Mouse (Mus musculus): ENCODE data around the gene Eif3k. TPM values are rescaled to one million over a fixed set of nuclear protein-coding genes. Genes with fewer than 3 reads are reported as not detected.

Gene Eif3k
- total and polyA plus RNA-seq, 3 experiments, result 199 to 377 (median 280) TPM

- Histone ChIP-seq H3K27me3 (ENCODE audit: insufficient read depth, low read length) (peaks cover 25% of the 10 kb centered on the region), H3K4me1 (ENCODE audit: insufficient read depth, low read depth, low read length) (peaks cover 7% of the 10 kb centered on the region; the same call in 1 of the 2 replicates), H3K4me3 (ENCODE audit: low read depth, low read length) (no peak overlapping the region), H3K9me3 (replicated peaks) (peaks cover 10% of the 10 kb centered on the region), H3K36me3 (replicated peaks) (no peaks in the 10 kb centered on the region)
- TF ChIP-seq GATA2 (IDR thresholded peaks at IDR 0.05; ENCODE audit: borderline replicate concordance, low read depth, low read length), result no peak
- TF ChIP-seq GATA1 (IDR thresholded peaks at IDR 0.05; ENCODE audit: borderline replicate concordance, low read length), result no peak
- TF ChIP-seq POLR2AphosphoS5 (IDR thresholded peaks at IDR 0.05; ENCODE audit: insufficient replicate concordance, low read depth, low read length), result no peak
- TF ChIP-seq TAL1 (conservative IDR thresholded peaks at IDR 0.05; ENCODE audit: low read depth, low read length), result no peak
- TF ChIP-seq CTCF (IDR thresholded peaks at IDR 0.05; ENCODE audit: low read depth, low read length), result no peak
- ATAC-seq (ENCODE audit: extremely low read depth, insufficient number of reproducible peaks, low FRiP score, poor library complexity, severe bottlenecking) (no peak), DNase-seq (ENCODE audit: low spot score) (no peak)
Observed at GRCm38 (mm10) chr7:29023514-29023913, 41.9 kb upstream of the Eif3k start.

- no peak for TF ChIP-seq GATA2 (IDR thresholded peaks at IDR 0.05; ENCODE audit: borderline replicate concordance, low read depth, low read length)
- TF ChIP-seq CTCF (IDR thresholded peaks at IDR 0.05; ENCODE audit: low read depth, low read length), result no peak
- no peak for TF ChIP-seq GATA1 (IDR thresholded peaks at IDR 0.05; ENCODE audit: borderline replicate concordance, low read length)
- TF ChIP-seq POLR2AphosphoS5 (IDR thresholded peaks at IDR 0.05; ENCODE audit: insufficient replicate concordance, low read depth, low read length), result no peak
- TF ChIP-seq TAL1 (conservative IDR thresholded peaks at IDR 0.05; ENCODE audit: low read depth, low read length), result no peak
- peaks cover 6% of the 10 kb centered on the region; the same call in 1 of the 2 replicates for H3K4me1 ChIP-seq (ENCODE audit: insufficient read depth, low read depth, low read length)
- ATAC-seq (ENCODE audit: extremely low read depth, insufficient number of reproducible peaks, low FRiP score, poor library complexity, severe bottlenecking), result no peak
- no peaks in the 10 kb centered on the region for H3K36me3 ChIP-seq (replicated peaks)
- H3K9me3 ChIP-seq (replicated peaks), result peaks cover 10% of the 10 kb centered on the region
- no peak overlapping the region for H3K4me3 ChIP-seq (ENCODE audit: low read depth, low read length)
- no peak for DNase-seq (ENCODE audit: low spot score)
- H3K27me3 ChIP-seq (ENCODE audit: insufficient read depth, low read length), result peaks cover 27% of the 10 kb centered on the region
Observed at GRCm38 (mm10) chr7:29022479-29022878, 40.8 kb upstream of the Eif3k start.

- ATAC-seq (ENCODE audit: extremely low read depth, insufficient number of reproducible peaks, low FRiP score, poor library complexity, severe bottlenecking), result no peak
Observed at GRCm38 (mm10) chr7:29019447-29020220, 38.0 kb upstream of the Eif3k start.

DNA sequence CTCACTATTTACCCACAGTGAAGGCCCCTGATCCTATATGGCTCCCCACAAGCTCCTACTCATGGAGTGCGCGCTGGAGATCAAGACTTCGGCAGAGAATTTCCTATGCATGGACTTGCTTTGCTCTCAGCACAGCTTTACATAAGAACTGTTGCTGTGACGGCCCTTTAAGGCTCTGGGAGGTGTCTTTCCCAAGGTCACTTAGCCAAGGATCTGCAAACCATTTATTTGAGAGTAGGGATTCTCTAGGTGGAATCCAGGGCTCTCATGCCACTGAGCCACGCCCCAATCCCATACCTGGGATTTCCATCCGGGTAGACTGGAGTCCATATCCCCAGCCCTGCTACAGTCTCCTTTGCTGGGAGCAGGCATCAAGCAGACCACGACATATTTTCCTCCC is 35.6 kb upstream of the Eif3k start:
- H3K27me3 ChIP-seq (ENCODE audit: insufficient read depth, low read length), result peaks cover 22% of the 10 kb centered on the region
- H3K4me3 ChIP-seq (ENCODE audit: low read depth, low read length), result no peak overlapping the region
- ATAC-seq (ENCODE audit: extremely low read depth, insufficient number of reproducible peaks, low FRiP score, poor library complexity, severe bottlenecking), result no peak
- DNase-seq (ENCODE audit: low spot score), result no peak
- no peaks in the 10 kb centered on the region for H3K36me3 ChIP-seq (replicated peaks)
- H3K4me1 ChIP-seq (ENCODE audit: insufficient read depth, low read depth, low read length), result peaks cover 15% of the 10 kb centered on the region
- peaks cover 18% of the 10 kb centered on the region for H3K9me3 ChIP-seq (replicated peaks)
- TF ChIP-seq CTCF (IDR thresholded peaks at IDR 0.05; ENCODE audit: low read depth, low read length) (no peak), GATA1 (IDR thresholded peaks at IDR 0.05; ENCODE audit: borderline replicate concordance, low read length) (no peak), POLR2AphosphoS5 (IDR thresholded peaks at IDR 0.05; ENCODE audit: insufficient replicate concordance, low read depth, low read length) (no peak), GATA2 (IDR thresholded peaks at IDR 0.05; ENCODE audit: borderline replicate concordance, low read depth, low read length) (no peak), TAL1 (conservative IDR thresholded peaks at IDR 0.05; ENCODE audit: low read depth, low read length) (no peak)

More at GRCm38 (mm10) chr7:29019447-29020220, 38.0 kb upstream of the Eif3k start:
- Histone ChIP-seq H3K9me3 (replicated peaks) (peaks cover 18% of the 10 kb centered on the region), H3K36me3 (replicated peaks) (no peaks in the 10 kb centered on the region), H3K4me1 (ENCODE audit: insufficient read depth, low read depth, low read length) (0 out of 2 replicates have a peak, but pooled peaks cover 3% of the 10 kb centered on the region), H3K27me3 (ENCODE audit: insufficient read depth, low read length) (peaks cover 38% of the 10 kb centered on the region), H3K4me3 (ENCODE audit: low read depth, low read length) (peak overlapping the region; percentile 9; the same call in 1 of the 2 replicates)
- no peak for DNase-seq (ENCODE audit: low spot score)
- no peak for TF ChIP-seq CTCF (IDR thresholded peaks at IDR 0.05; ENCODE audit: low read depth, low read length)
- TF ChIP-seq POLR2AphosphoS5 (IDR thresholded peaks at IDR 0.05; ENCODE audit: insufficient replicate concordance, low read depth, low read length), result no peak
- TF ChIP-seq TAL1 (conservative IDR thresholded peaks at IDR 0.05; ENCODE audit: low read depth, low read length), result no peak
- TF ChIP-seq GATA1 (IDR thresholded peaks at IDR 0.05; ENCODE audit: borderline replicate concordance, low read length), result no peak
- TF ChIP-seq GATA2 (IDR thresholded peaks at IDR 0.05; ENCODE audit: borderline replicate concordance, low read depth, low read length), result no peak

GRCm38 (mm10) chr7:29016440-29016839 is 34.8 kb upstream of the Eif3k start:
- peaks cover 18% of the 10 kb centered on the region for H3K9me3 ChIP-seq (replicated peaks)
- no peak for ATAC-seq (ENCODE audit: extremely low read depth, insufficient number of reproducible peaks, low FRiP score, poor library complexity, severe bottlenecking)
- no peak for DNase-seq (ENCODE audit: low spot score)
- H3K4me1 ChIP-seq (ENCODE audit: insufficient read depth, low read depth, low read length), result peaks cover 15% of the 10 kb centered on the region
- TF ChIP-seq POLR2AphosphoS5 (IDR thresholded peaks at IDR 0.05; ENCODE audit: insufficient replicate concordance, low read depth, low read length), result no peak
- TF ChIP-seq CTCF (IDR thresholded peaks at IDR 0.05; ENCODE audit: low read depth, low read length), result no peak
- no peak for TF ChIP-seq GATA2 (IDR thresholded peaks at IDR 0.05; ENCODE audit: borderline replicate concordance, low read depth, low read length)
- TF ChIP-seq TAL1 (conservative IDR thresholded peaks at IDR 0.05; ENCODE audit: low read depth, low read length), result no peak
- no peak for TF ChIP-seq GATA1 (IDR thresholded peaks at IDR 0.05; ENCODE audit: borderline replicate concordance, low read length)
- H3K36me3 ChIP-seq (replicated peaks), result no peaks in the 10 kb centered on the region
- H3K27me3 ChIP-seq (ENCODE audit: insufficient read depth, low read length), result peaks cover 22% of the 10 kb centered on the region
- H3K4me3 ChIP-seq (ENCODE audit: low read depth, low read length), result no peak overlapping the region

DNA sequence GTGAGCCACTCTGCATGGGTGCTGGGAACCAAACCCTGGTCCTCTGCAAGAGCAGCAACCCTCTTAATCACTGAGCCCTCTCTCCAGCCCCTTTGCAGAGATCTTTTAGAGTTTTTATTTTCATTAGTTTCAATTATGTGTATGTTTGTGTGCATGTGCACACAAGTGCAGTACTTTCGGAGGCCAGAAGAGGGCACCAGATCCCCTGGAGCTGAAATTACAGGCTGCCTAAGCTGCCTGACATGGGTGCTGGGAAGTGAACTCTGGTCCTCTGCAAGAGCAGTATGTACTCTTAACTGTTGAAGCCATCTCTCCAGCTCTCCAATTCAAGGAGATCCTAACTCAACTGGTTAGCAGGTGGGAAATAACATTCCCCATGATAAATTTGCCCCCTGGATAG is 33.3 kb upstream of the Eif3k start:
- Histone ChIP-seq H3K27me3 (ENCODE audit: insufficient read depth, low read length) (peaks cover 21% of the 10 kb centered on the region), H3K4me1 (ENCODE audit: insufficient read depth, low read depth, low read length) (peaks cover 15% of the 10 kb centered on the region), H3K9me3 (replicated peaks) (peaks cover 16% of the 10 kb centered on the region), H3K36me3 (replicated peaks) (no peaks in the 10 kb centered on the region), H3K4me3 (ENCODE audit: low read depth, low read length) (no peak overlapping the region)
- ATAC-seq (ENCODE audit: extremely low read depth, insufficient number of reproducible peaks, low FRiP score, poor library complexity, severe bottlenecking) (no peak), DNase-seq (ENCODE audit: low spot score) (no peak)
- TF ChIP-seq TAL1 (conservative IDR thresholded peaks at IDR 0.05; ENCODE audit: low read depth, low read length) (no peak), GATA2 (IDR thresholded peaks at IDR 0.05; ENCODE audit: borderline replicate concordance, low read depth, low read length) (no peak), CTCF (IDR thresholded peaks at IDR 0.05; ENCODE audit: low read depth, low read length) (peak; percentile 38), POLR2AphosphoS5 (IDR thresholded peaks at IDR 0.05; ENCODE audit: insufficient replicate concordance, low read depth, low read length) (no peak)

Data from G1E (cell line).